Mouse (Mus musculus) intestine, embryonic 16.5 days (tissue): ENCODE measurements around the gene Cebpzos. TPM values are rescaled to one million over a fixed set of nuclear protein-coding genes. Genes with fewer than 3 reads are reported as not detected.

Experiments used
- ATAC-seq: fragments of 200-750 bp; cut with Nextera tagmentation; 2 replicates; pipeline ENCODE4 v1.8.0; 2017; ENCODE audit warnings: moderate TSS enrichment, moderate library complexity
- H3K27ac ChIP-seq: fragments of 300-500 bp; sonication (generic); 2 replicates; pipeline ENCODE4 v1.5.1; 2014; ENCODE audit warnings: mild to moderate bottlenecking, low read length
- H3K27me3 ChIP-seq: fragments of 300-500 bp; sonication (generic); replicated peaks from 2 replicates; pipeline ENCODE4 v1.6.1; 2014; ENCODE audit warnings: low read length, control low read depth, mixed read lengths; ENCODE audit not compliant: control insufficient read depth, insufficient read depth
- H3K36me3 ChIP-seq: fragments of 300-500 bp; sonication (generic); 2 replicates; pipeline ENCODE4 v1.6.1; 2014; ENCODE audit warnings: low read length, control low read depth; ENCODE audit not compliant: control insufficient read depth, insufficient read depth
- H3K4me1 ChIP-seq: fragments of 300-500 bp; sonication (generic); 2 replicates; pipeline ENCODE4 v1.6.1; 2014; ENCODE audit warnings: low read length, control low read depth, mixed read lengths; ENCODE audit not compliant: control insufficient read depth, insufficient read depth
- H3K4me2 ChIP-seq: fragments of 300-500 bp; sonication (generic); 2 replicates; pipeline ENCODE4 v1.6.1; 2014; ENCODE audit warnings: low read depth, low read length, control low read depth
- H3K4me3 ChIP-seq: fragments of 300-500 bp; sonication (generic); 2 replicates; pipeline ENCODE4 v1.5.1; 2014; ENCODE audit warnings: mild to moderate bottlenecking, low read length
- H3K9ac ChIP-seq: fragments of 300-500 bp; sonication (generic); 2 replicates; pipeline ENCODE4 v1.6.1; 2014; ENCODE audit warnings: low read depth, low read length
- H3K9me3 ChIP-seq: fragments of 300-500 bp; sonication (generic); 2 replicates; pipeline ENCODE4 v1.6.1; 2016; ENCODE audit warnings: low read length, control low read depth; ENCODE audit not compliant: control insufficient read depth
- whole genome bisulfite sequencing: fragments of 180-500 bp; shearing (Covaris S2); extraction: QIAGEN DNeasy Blood & Tissue Kit; methylation state at CpG from one replicate; pipeline ENCODE4 v1.1.7; 2014; 5-methylcytosine and 5-hydroxymethylcytosine counted together
- polyA plus RNA-seq: library from polyadenylated mRNA; unstranded; fragments of >200 nt; fragmentation: Nextera tagmentation; extraction: Ambion mirVana; gene quantifications from 2 replicates; pipeline ENCODE4 v1.2.1, GENCODE M21; 2015

Cebpzos gene
- polyA plus RNA-seq, 1 experiment from 2014 or later, result 120 TPM

GRCm38 (mm10) chr17:78935857-78936256 is 19.6 kb downstream of the Cebpzos start:
- no peaks in the 10 kb centered on the region for H3K27me3 ChIP-seq
- H3K4me2 ChIP-seq, result peak overlapping the region; percentile 66
- peak overlapping the region; percentile 91 for H3K4me3 ChIP-seq
- peak overlapping the region; percentile 88 for H3K9ac ChIP-seq
- no peaks in the 10 kb centered on the region for H3K9me3 ChIP-seq
- H3K4me1 ChIP-seq, result peaks cover 16% of the 10 kb centered on the region
- ATAC-seq, result no peak
- WGBS, result 84% methylated on average over 2 of the region's 2 CpGs
- H3K27ac ChIP-seq, result no peak overlapping the region
- peaks cover 13% of the 10 kb centered on the region for H3K36me3 ChIP-seq

GRCm38 (mm10) chr17:78936466-78937228 is 20.3 kb downstream of the Cebpzos start, which contains the start of the genes Cebpz and Ndufaf7:
TSS of gene Cebpz (minus strand) at chr17:78937066.
TSS of gene Ndufaf7 (plus strand) at chr17:78937136.
- H3K27me3 ChIP-seq, result no peaks in the 10 kb centered on the region
- 0 out of 2 replicates have a peak, but pooled peaks cover 10% of the 10 kb centered on the region for H3K36me3 ChIP-seq
- H3K4me2 ChIP-seq, result peak within 1 kb of the TSS; percentile 83
- WGBS, result under 1% methylated on average over 45 of the region's 45 CpGs
- peak; percentile 100 for ATAC-seq
- H3K9ac ChIP-seq, result peak within 1 kb of the TSS; percentile 88
- H3K4me1 ChIP-seq, result peaks cover 16% of the 10 kb centered on the region
- H3K27ac ChIP-seq, result 0 out of 2 replicates have a peak within 1 kb of the TSS, but pooled peaks have one; percentile 29
- no peaks in the 10 kb centered on the region for H3K9me3 ChIP-seq
- peak within 1 kb of the TSS; percentile 91 for H3K4me3 ChIP-seq

DNA sequence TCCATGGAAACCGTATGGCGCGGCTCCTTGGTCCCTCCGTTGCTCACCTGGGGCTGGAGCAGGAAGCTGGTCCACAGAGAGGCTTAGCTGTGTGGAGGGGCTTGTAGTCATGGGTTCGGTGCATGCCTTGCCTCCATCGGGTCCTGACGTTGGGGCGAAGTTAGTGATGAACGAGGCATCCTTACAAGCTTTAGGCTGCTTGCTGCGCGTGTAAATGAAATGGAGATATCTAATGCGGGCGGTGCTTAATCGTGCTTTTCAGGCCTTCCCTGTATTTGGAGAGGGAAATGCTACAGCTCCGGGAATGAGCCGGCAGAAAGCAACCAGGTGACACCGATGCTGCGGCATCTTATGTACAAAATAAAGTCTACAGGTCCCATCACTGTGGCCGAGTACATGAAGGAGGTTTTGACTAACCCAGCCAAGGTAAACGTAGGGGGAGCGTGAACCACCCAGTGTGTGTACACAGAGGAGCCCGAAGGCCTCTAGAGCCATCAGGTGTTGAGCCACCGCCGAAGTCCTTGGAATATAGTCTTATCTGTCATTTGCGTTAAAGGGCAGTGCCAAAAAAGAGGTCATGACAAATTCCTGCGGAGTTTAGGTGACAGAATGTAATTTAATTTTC is 21.0 kb downstream of the Cebpzos start:
- Histone ChIP-seq H3K36me3 (0 out of 2 replicates have a peak, but pooled peaks cover 6% of the 10 kb centered on the region), H3K27me3 (no peaks in the 10 kb centered on the region), H3K27ac (no peak overlapping the region), H3K9ac (peak overlapping the region; percentile 88), H3K4me3 (peak overlapping the region; percentile 91), H3K9me3 (no peaks in the 10 kb centered on the region), H3K4me2 (peak overlapping the region; percentile 83), H3K4me1 (peaks cover 16% of the 10 kb centered on the region)
- WGBS, result 8% methylated on average over 26 of the region's 26 CpGs
- peak; percentile 31; the same call in 1 of the 2 replicates for ATAC-seq

DNA sequence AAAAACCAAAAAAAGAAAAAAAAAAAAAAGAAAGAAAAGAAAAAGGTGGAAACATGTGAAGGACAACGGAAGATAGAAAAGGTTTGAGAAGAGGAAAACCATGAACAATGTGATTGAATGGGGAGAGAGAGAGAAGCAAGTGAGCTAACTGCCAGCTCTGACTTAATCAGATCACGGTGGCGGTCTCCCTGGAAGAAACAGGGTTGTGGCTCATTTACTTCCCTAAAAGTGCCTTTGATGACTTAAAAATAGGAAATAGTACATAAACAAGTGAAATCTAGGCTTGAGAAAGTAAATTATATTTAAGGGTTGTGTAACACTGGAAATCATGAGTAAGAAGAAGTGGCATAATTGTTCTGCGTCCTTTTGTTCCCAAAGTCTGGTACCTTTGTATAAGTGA is 22.6 kb downstream of the Cebpzos start:
- H3K27ac ChIP-seq, result no peak overlapping the region
- no peak for ATAC-seq
- 93% methylated on average over 4 of the region's 4 CpGs for WGBS

GRCm38 (mm10) chr17:78942579-78942978 is 26.3 kb downstream of the Cebpzos start:
- Histone ChIP-seq H3K27me3 (no peaks in the 10 kb centered on the region), H3K4me2 (no peak overlapping the region), H3K4me3 (no peak overlapping the region), H3K36me3 (no peaks in the 10 kb centered on the region), H3K27ac (no peak overlapping the region), H3K9ac (no peak overlapping the region), H3K4me1 (peaks cover 3% of the 10 kb centered on the region), H3K9me3 (no peaks in the 10 kb centered on the region)
- 58% methylated on average over 11 of the region's 11 CpGs for WGBS
- no peak for ATAC-seq

More for the DNA sequence above, 22.6 kb downstream of the Cebpzos start:
- H3K27me3 ChIP-seq, result no peaks in the 10 kb centered on the region
- 0 out of 2 replicates have a peak, but pooled peaks cover 6% of the 10 kb centered on the region for H3K36me3 ChIP-seq
- H3K9ac ChIP-seq, result no peak overlapping the region
- no peak overlapping the region for H3K4me2 ChIP-seq
- no peak overlapping the region for H3K4me3 ChIP-seq
- H3K4me1 ChIP-seq, result peaks cover 11% of the 10 kb centered on the region
- H3K9me3 ChIP-seq, result no peaks in the 10 kb centered on the region

DNA sequence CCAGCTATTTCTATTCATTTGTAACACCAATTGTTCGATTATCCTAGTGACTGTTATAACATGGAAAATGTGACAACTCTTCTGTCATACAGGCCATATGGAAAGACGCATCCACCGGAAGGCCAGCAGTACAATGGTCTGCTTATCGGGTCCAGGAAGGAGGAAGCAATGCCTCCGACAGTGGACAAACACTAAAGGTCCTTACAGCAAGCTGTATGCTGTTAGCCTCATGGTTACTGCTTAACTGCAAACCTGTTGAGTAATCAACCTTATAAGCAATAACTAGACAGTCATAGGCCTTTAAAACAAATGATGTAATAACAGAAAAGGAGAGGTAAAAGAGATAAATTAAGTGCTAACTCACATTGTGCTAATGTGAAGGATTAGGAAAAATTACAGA is 34.9 kb downstream of the Cebpzos start:
- WGBS, result 89% methylated on average over 5 of the region's 5 CpGs
- no peaks in the 10 kb centered on the region for H3K4me1 ChIP-seq
- H3K9me3 ChIP-seq, result no peaks in the 10 kb centered on the region
- ATAC-seq, result no peak
- H3K4me2 ChIP-seq, result no peak overlapping the region
- H3K27me3 ChIP-seq, result no peaks in the 10 kb centered on the region
- peaks cover 7% of the 10 kb centered on the region for H3K36me3 ChIP-seq
- no peak overlapping the region for H3K4me3 ChIP-seq
- H3K9ac ChIP-seq, result no peak overlapping the region
- H3K27ac ChIP-seq, result no peak overlapping the region

DNA sequence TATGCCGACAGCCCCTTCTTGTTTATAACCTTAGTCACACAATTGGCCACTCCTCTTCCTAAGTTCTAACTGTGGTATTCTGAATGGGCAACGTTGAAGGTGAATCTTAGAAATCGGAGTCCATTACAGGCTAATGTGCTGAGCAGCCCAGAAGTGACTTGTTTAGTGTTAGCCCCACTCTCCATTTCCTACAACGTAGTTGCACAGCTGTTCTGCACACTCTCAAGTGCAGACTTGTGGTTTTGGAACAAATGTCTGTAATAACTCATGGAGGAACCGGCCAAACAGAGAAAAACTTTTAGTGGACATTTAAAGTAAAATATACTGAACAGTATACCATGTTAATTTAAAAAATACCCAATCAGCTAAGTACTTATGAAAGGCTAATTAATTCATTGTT is 35.8 kb downstream of the Cebpzos start:
- Histone ChIP-seq H3K27me3 (no peaks in the 10 kb centered on the region), H3K36me3 (peaks cover 7% of the 10 kb centered on the region), H3K4me2 (no peak overlapping the region), H3K4me3 (no peak overlapping the region), H3K9me3 (no peaks in the 10 kb centered on the region), H3K4me1 (no peaks in the 10 kb centered on the region), H3K27ac (no peak overlapping the region), H3K9ac (no peak overlapping the region)
- WGBS, result 83% methylated on average over 5 of the region's 5 CpGs
- no peak for ATAC-seq

DNA sequence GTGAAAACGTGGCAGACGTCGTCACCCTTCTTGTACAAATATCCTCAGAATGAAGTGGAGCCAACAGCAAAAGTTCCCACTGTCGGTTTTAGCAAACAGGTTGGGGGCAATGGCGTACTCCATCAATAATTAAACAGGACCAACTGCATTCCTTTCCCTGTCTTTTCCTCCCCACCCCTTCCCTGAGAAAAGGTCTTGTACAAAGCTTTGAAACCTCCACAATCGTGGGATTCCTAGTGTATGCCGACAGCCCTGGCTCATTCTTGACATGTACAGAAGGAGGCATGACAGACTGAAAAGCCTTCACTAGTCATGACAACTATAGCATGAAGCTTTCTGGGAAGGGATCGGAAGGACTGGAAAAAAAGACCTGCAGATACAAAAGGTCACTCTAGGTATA is 36.9 kb downstream of the Cebpzos start:
- Histone ChIP-seq H3K9ac (no peak overlapping the region), H3K4me2 (no peak overlapping the region), H3K9me3 (no peaks in the 10 kb centered on the region), H3K27me3 (no peaks in the 10 kb centered on the region), H3K4me3 (no peak overlapping the region), H3K36me3 (peaks cover 7% of the 10 kb centered on the region), H3K4me1 (no peaks in the 10 kb centered on the region), H3K27ac (no peak overlapping the region)
- no peak for ATAC-seq
- WGBS, result 70% methylated on average over 8 of the region's 8 CpGs

DNA sequence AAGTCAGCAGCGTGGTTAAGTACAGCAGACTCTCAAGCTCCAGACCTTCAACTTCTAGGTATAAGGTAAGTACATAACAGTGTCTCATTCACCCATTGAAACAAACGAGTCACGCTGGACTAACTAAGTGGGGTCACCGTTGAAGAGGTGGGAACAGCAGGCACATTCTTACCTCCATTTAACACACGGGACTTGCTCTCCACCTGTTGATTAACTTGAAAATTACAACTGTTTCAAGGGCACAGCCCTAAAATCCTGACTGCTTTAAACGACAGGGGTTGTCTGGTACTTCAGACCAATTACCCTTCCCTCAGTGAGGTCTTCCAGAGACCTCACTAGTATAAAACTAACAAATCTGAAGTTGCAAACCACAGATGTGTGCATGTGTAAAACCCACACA is 43.2 kb downstream of the Cebpzos start:
- Histone ChIP-seq H3K9ac (no peak overlapping the region), H3K27me3 (no peaks in the 10 kb centered on the region), H3K27ac (no peak overlapping the region), H3K4me1 (no peaks in the 10 kb centered on the region), H3K4me3 (no peak overlapping the region), H3K36me3 (peaks cover 9% of the 10 kb centered on the region), H3K4me2 (no peak overlapping the region), H3K9me3 (no peaks in the 10 kb centered on the region)
- no peak for ATAC-seq
- WGBS, result 74% methylated on average over 6 of the region's 6 CpGs
